Mouse (Mus musculus): Measurements from ENCODE around the gene Sri.

GRCm38 (mm10) chr5:8000466-8000865 is 45.4 kb upstream of the Sri start:
- TF ChIP-seq EP300 (IDR thresholded peaks at IDR 0.05; ENCODE audit: low read length) = no peak
- TF ChIP-seq USF1 (IDR thresholded peaks at IDR 0.05; ENCODE audit: low read depth, low read length) = no peak
- TF ChIP-seq CTCF (conservative IDR thresholded peaks at IDR 0.05 in 1 of 2, IDR thresholded peaks at IDR 0.05 in 1 of 2; ENCODE audit: low read depth in 2 of 2, low read length in 2 of 2) = no peak
- no peak for TF ChIP-seq PAX5 (IDR thresholded peaks at IDR 0.05; ENCODE audit: low read length)
- no peak for TF ChIP-seq POLR2A (IDR thresholded peaks at IDR 0.05; ENCODE audit: low read depth, low read length)
- no peak for TF ChIP-seq MEF2A (IDR thresholded peaks at IDR 0.05; ENCODE audit: borderline replicate concordance, low read depth, low read length)
- TF ChIP-seq ETS1 (conservative IDR thresholded peaks at IDR 0.05; ENCODE audit: low read depth, low read length) = no peak
- TF ChIP-seq IRF4 (IDR thresholded peaks at IDR 0.05; ENCODE audit: low read depth, low read length) = no peak
